Mouse (Mus musculus): Measurements from ENCODE around the gene Atp6v0a1.
A peak's percentile ranks its signal among the peaks of the same experiment; 100 is the strongest.

Gene Atp6v0a1

GRCm38 (mm10) chr11:101085617-101086322 is 76.5 kb downstream of the Atp6v0a1 start:
- DNase-seq (ENCODE audit: low spot score) = no peak

- DNase-seq (ENCODE audit: low spot score) = no peak
Measured at GRCm38 (mm10) chr11:101086323-101086674, 77.0 kb downstream of the Atp6v0a1 start.

- DNase-seq (ENCODE audit: low spot score) = peak; percentile 64
Measured at GRCm38 (mm10) chr11:101086756-101087681, 77.8 kb downstream of the Atp6v0a1 start, which contains the start of gene Mlx. Mlx (plus strand) TSS chr11:101087277.

GRCm38 (mm10) chr11:101087682-101088055 is 78.4 kb downstream of the Atp6v0a1 start:
- DNase-seq (ENCODE audit: low spot score) = no peak

GRCm38 (mm10) chr11:101089931-101090330 is 80.7 kb downstream of the Atp6v0a1 start:
- no peak for DNase-seq (ENCODE audit: low spot score)

- no peak for DNase-seq (ENCODE audit: low spot score)
Measured at GRCm38 (mm10) chr11:101094930-101095313, 85.7 kb downstream of the Atp6v0a1 start.

- peak; percentile 64 for DNase-seq (ENCODE audit: low spot score)
Measured at GRCm38 (mm10) chr11:101095314-101096024, 86.2 kb downstream of the Atp6v0a1 start, which contains the start of gene Psmc3ip. Psmc3ip (minus strand) TSS chr11:101095436.

- no peak for DNase-seq (ENCODE audit: low spot score)
Measured at GRCm38 (mm10) chr11:101098231-101098630, 89.0 kb downstream of the Atp6v0a1 start.

- no peak for DNase-seq (ENCODE audit: low spot score)
Measured at GRCm38 (mm10) chr11:101103011-101103410, 93.8 kb downstream of the Atp6v0a1 start.

- DNase-seq (ENCODE audit: low spot score) = no peak
Measured at GRCm38 (mm10) chr11:101109351-101109750, 100.1 kb downstream of the Atp6v0a1 start.

- DNase-seq (ENCODE audit: low spot score) = no peak
Measured at GRCm38 (mm10) chr11:101110708-101111107, 101.5 kb downstream of the Atp6v0a1 start.

GRCm38 (mm10) chr11:101111178-101111577 is 101.9 kb downstream of the Atp6v0a1 start:
- DNase-seq (ENCODE audit: low spot score) = no peak

GRCm38 (mm10) chr11:101112186-101112585 is 102.9 kb downstream of the Atp6v0a1 start:
- no peak for DNase-seq (ENCODE audit: low spot score)

Measured in urinary bladder, postnatal 10 days (tissue).